Mouse (Mus musculus): Measurements from ENCODE around the gene Nkiras1.

The Nkiras1 gene

GRCm38 (mm10) chr14:18300676-18301075 is 29.7 kb downstream of the Nkiras1 start:
- Histone ChIP-seq H3K36me3 (ENCODE audit: control insufficient read depth, insufficient read depth, low read length, poor library complexity, severe bottlenecking) (no peaks in the 10 kb centered on the region), H3K27me3 (ENCODE audit: control insufficient read depth, insufficient read depth, low read length, poor library complexity, severe bottlenecking) (no peaks in the 10 kb centered on the region)
- DNase-seq (ENCODE audit: low read depth, low spot score) = peak; percentile 52

- peak; percentile 67 for DNase-seq (ENCODE audit: low read depth, low spot score)
- no peaks in the 10 kb centered on the region for H3K36me3 ChIP-seq (ENCODE audit: control insufficient read depth, insufficient read depth, low read length, poor library complexity, severe bottlenecking)
- H3K27me3 ChIP-seq (ENCODE audit: control insufficient read depth, insufficient read depth, low read length, poor library complexity, severe bottlenecking) = no peaks in the 10 kb centered on the region
These were observed 30.7 kb downstream of the Nkiras1 start for GRCm38 (mm10) chr14:18301591-18301990.

- H3K27me3 ChIP-seq (ENCODE audit: control insufficient read depth, insufficient read depth, low read length, poor library complexity, severe bottlenecking) = no peaks in the 10 kb centered on the region
- H3K36me3 ChIP-seq (ENCODE audit: control insufficient read depth, insufficient read depth, low read length, poor library complexity, severe bottlenecking) = no peaks in the 10 kb centered on the region
- DNase-seq (ENCODE audit: low read depth, low spot score) = no peak
These were observed 31.8 kb downstream of the Nkiras1 start for GRCm38 (mm10) chr14:18302750-18303149.

- no peaks in the 10 kb centered on the region for H3K36me3 ChIP-seq (ENCODE audit: control insufficient read depth, insufficient read depth, low read length, poor library complexity, severe bottlenecking)
- H3K27me3 ChIP-seq (ENCODE audit: control insufficient read depth, insufficient read depth, low read length, poor library complexity, severe bottlenecking) = no peaks in the 10 kb centered on the region
- DNase-seq (ENCODE audit: low read depth, low spot score) = no peak
These were observed 32.3 kb downstream of the Nkiras1 start for GRCm38 (mm10) chr14:18303262-18303661.

- H3K36me3 ChIP-seq (ENCODE audit: control insufficient read depth, insufficient read depth, low read length, poor library complexity, severe bottlenecking) = no peaks in the 10 kb centered on the region
- peak; percentile 50 for DNase-seq (ENCODE audit: low read depth, low spot score)
- H3K27me3 ChIP-seq (ENCODE audit: control insufficient read depth, insufficient read depth, low read length, poor library complexity, severe bottlenecking) = no peaks in the 10 kb centered on the region
These were observed 33.2 kb downstream of the Nkiras1 start for GRCm38 (mm10) chr14:18304165-18304564.

GRCm38 (mm10) chr14:18317457-18318411 is 46.8 kb downstream of the Nkiras1 start:
- no peaks in the 10 kb centered on the region for H3K27me3 ChIP-seq (ENCODE audit: control insufficient read depth, insufficient read depth, low read length, poor library complexity, severe bottlenecking)
- no peak for DNase-seq (ENCODE audit: low read depth, low spot score)
- no peaks in the 10 kb centered on the region; the same call in 1 of the 2 replicates for H3K36me3 ChIP-seq (ENCODE audit: control insufficient read depth, insufficient read depth, low read length, poor library complexity, severe bottlenecking)

- H3K27me3 ChIP-seq (ENCODE audit: control insufficient read depth, insufficient read depth, low read length, poor library complexity, severe bottlenecking) = no peaks in the 10 kb centered on the region
- no peak for DNase-seq (ENCODE audit: low read depth, low spot score)
- H3K36me3 ChIP-seq (ENCODE audit: control insufficient read depth, insufficient read depth, low read length, poor library complexity, severe bottlenecking) = peaks cover 4% of the 10 kb centered on the region; the same call in 1 of the 2 replicates
These were observed 56.2 kb downstream of the Nkiras1 start for GRCm38 (mm10) chr14:18326968-18327672.

GRCm38 (mm10) chr14:18330789-18331692 is 60.1 kb downstream of the Nkiras1 start:
- peaks cover 4% of the 10 kb centered on the region; the same call in 1 of the 2 replicates for H3K36me3 ChIP-seq (ENCODE audit: control insufficient read depth, insufficient read depth, low read length, poor library complexity, severe bottlenecking)
- DNase-seq (ENCODE audit: low read depth, low spot score) = peak; percentile 50
- H3K27me3 ChIP-seq (ENCODE audit: control insufficient read depth, insufficient read depth, low read length, poor library complexity, severe bottlenecking) = no peaks in the 10 kb centered on the region

- peaks cover 4% of the 10 kb centered on the region; the same call in 1 of the 2 replicates for H3K36me3 ChIP-seq (ENCODE audit: control insufficient read depth, insufficient read depth, low read length, poor library complexity, severe bottlenecking)
- H3K27me3 ChIP-seq (ENCODE audit: control insufficient read depth, insufficient read depth, low read length, poor library complexity, severe bottlenecking) = no peaks in the 10 kb centered on the region
- DNase-seq (ENCODE audit: low read depth, low spot score) = peak; percentile 83
These were observed 60.8 kb downstream of the Nkiras1 start, which contains the start of gene Ube2e1 for GRCm38 (mm10) chr14:18331693-18332131. Gene Ube2e1, minus strand, starts transcription at chr14:18331859.

Data from splenic B cell, adult 2 months (primary cell).